Mouse (Mus musculus) heart, embryonic 10.5 days (tissue): ENCODE measurements around the gene Tubd1. TPM values are rescaled to one million over a fixed set of nuclear protein-coding genes. Genes with fewer than 3 reads are reported as not detected.

Experiments used
- DNase-seq: peaks from one replicate; pipeline ENCODE4 v3.0.0-alpha.2; 2017; ENCODE audit warnings: low spot score
- H3K27ac ChIP-seq: fragments of 300-500 bp; sonication (generic); 2 replicates; pipeline ENCODE4 v1.5.1; 2016; ENCODE audit warnings: mild to moderate bottlenecking
- H3K27me3 ChIP-seq: fragments of 300-500 bp; sonication (generic); 2 replicates; pipeline ENCODE4 v1.6.1; 2016; ENCODE audit warnings: mild to moderate bottlenecking; ENCODE audit not compliant: poor library complexity, insufficient read depth, severe bottlenecking
- H3K36me3 ChIP-seq: fragments of 300-500 bp; sonication (generic); 2 replicates; pipeline ENCODE4 v1.6.1; 2016; ENCODE audit warnings: mild to moderate bottlenecking, moderate library complexity
- H3K4me1 ChIP-seq: fragments of 300-500 bp; sonication (generic); 2 replicates; pipeline ENCODE4 v1.6.1; 2016; ENCODE audit warnings: mild to moderate bottlenecking
- H3K4me3 ChIP-seq: fragments of 300-500 bp; sonication (generic); 2 replicates; pipeline ENCODE4 v1.5.1; 2016; ENCODE audit warnings: mild to moderate bottlenecking, moderate library complexity
- H3K9me3 ChIP-seq: fragments of 300-500 bp; sonication (generic); 2 replicates; pipeline ENCODE4 v1.6.1; 2016; ENCODE audit warnings: mild to moderate bottlenecking, moderate library complexity
- WGBS: fragments of 180-500 bp; shearing (Covaris S2); methylation state at CpG from one replicate; pipeline ENCODE4 v1.1.7; 2016; 5-methylcytosine and 5-hydroxymethylcytosine counted together
- polyA plus RNA-seq: library from polyadenylated mRNA; unstranded; fragments of >200 nt; fragmentation: Nextera tagmentation; extraction: Ambion mirVana; gene quantifications from 2 replicates; pipeline ENCODE4 v1.2.1, GENCODE M21; 2016

The Tubd1 gene
- polyA plus RNA-seq, 1 experiment from 2014 or later = 11.8 TPM

DNA sequence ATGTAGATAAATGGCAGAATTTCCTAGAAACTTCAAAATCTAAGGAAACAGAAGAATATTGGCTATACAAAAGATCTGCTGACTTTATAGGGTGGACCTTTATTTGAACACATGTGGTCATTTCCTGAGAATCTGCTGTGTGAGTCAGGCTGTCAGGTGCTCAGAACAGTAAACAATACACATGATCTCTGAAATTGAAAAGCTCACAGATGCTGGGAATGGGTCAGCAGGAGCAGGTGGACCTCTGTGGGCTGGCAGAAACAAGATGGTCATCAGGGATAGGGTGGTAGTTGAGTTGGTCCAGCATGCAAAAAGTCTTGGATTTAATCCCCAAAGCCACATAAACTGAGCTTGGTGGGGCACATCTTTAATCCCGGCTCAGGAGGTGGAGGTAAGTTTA, 53.8 kb downstream of the Tubd1 start:
- WGBS = 83% methylated on average over 1 of the region's 1 CpGs
- H3K27me3 ChIP-seq = no peaks in the 10 kb centered on the region
- H3K4me1 ChIP-seq = 0 out of 2 replicates have a peak, but pooled peaks cover 5% of the 10 kb centered on the region
- H3K4me3 ChIP-seq = no peak overlapping the region
- H3K36me3 ChIP-seq = peaks cover 12% of the 10 kb centered on the region; the same call in 1 of the 2 replicates
- no peaks in the 10 kb centered on the region for H3K9me3 ChIP-seq
- no peak for DNase-seq
- H3K27ac ChIP-seq = no peak overlapping the region

DNA sequence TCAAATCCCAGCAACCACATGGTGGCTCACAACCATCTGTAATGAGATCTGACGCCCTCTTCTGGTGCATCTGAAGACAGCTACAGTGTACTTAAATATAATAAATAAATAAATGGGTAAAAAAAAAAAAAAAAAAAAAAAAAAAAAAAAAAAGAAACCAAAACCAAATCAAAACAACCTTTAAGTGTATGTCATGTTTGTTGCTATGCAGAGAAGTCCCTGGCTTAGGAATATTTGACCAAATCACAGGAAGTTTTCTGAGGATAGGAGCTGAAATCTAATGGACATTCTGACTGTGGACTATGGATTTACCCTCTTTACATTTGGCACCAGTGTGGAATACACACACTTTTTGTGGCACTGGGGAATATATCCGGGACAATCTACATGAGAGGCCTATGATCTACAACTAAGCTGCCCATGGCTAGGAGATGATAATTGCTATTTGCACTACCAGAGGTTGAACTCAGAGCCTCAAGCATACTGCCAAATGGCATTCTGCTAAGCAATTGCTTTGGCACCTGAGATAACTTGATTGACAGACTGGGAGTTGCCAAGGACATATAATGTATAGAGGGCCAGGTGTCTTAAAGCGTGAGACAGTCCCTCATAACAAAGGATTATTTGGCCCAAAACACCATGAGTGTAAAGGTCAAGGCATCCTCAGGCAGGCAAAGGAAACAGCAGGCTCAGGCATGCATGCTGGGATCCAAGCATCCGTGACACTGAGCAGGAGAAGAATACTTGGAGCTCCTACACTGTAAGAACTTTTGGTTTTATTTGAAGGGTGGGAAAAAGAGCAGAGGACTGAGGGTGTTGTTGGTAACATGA, 54.8 kb downstream of the Tubd1 start:
- WGBS = 74% methylated on average over 4 of the region's 4 CpGs
- H3K27ac ChIP-seq = no peak overlapping the region
- H3K36me3 ChIP-seq = peaks cover 7% of the 10 kb centered on the region; the same call in 1 of the 2 replicates
- no peaks in the 10 kb centered on the region for H3K9me3 ChIP-seq
- H3K27me3 ChIP-seq = no peaks in the 10 kb centered on the region
- no peak overlapping the region for H3K4me3 ChIP-seq
- no peaks in the 10 kb centered on the region for H3K4me1 ChIP-seq
- no peak for DNase-seq

DNA sequence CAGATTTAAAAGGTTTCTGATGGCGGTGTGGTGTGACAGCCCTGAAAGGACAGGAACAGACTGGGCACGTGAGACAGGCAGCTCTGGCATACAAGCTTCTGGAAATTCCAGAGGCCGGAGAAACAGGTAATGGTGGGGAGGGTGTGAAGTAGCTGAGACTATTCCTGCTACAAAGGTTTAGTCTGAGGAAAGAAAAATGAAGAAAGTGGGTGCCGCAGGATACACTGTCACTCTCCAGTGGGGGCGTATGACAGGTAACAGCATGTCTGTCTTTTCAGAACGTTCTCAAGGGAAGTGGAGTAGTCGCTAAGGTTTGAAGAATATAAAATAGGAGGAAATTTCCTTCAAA, 55.4 kb downstream of the Tubd1 start:
- no peak overlapping the region for H3K27ac ChIP-seq
- no peak for DNase-seq
- H3K36me3 ChIP-seq = peaks cover 7% of the 10 kb centered on the region; the same call in 1 of the 2 replicates
- H3K9me3 ChIP-seq = no peaks in the 10 kb centered on the region
- H3K4me3 ChIP-seq = no peak overlapping the region
- no peaks in the 10 kb centered on the region for H3K4me1 ChIP-seq
- 87% methylated on average over 7 of the region's 7 CpGs for WGBS
- no peaks in the 10 kb centered on the region for H3K27me3 ChIP-seq

DNA sequence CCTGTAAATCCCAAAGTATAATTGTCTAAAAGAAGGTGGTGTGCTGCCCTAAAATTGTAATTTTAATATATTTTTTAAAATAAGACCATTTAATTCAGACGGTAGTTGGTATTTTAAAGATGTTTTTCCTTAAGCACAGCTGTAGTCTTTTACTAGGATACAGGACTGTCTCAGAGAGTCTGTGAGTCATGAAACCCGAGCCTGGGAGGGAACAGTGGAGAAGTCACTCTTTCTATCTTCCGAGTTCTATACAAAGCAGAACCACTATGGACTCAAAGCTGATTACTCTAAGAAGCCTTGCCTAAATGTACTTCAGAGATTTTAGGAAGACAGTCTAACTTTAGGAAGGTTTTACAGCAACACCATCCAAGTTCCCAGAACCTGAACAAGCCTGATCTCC, 57.3 kb downstream of the Tubd1 start:
- peaks cover 19% of the 10 kb centered on the region for H3K36me3 ChIP-seq
- no peaks in the 10 kb centered on the region for H3K27me3 ChIP-seq
- no peaks in the 10 kb centered on the region for H3K9me3 ChIP-seq
- H3K27ac ChIP-seq = no peak overlapping the region
- no peak overlapping the region for H3K4me3 ChIP-seq
- H3K4me1 ChIP-seq = no peaks in the 10 kb centered on the region
- DNase-seq = no peak
- 54% methylated on average over 3 of the region's 3 CpGs for WGBS

DNA sequence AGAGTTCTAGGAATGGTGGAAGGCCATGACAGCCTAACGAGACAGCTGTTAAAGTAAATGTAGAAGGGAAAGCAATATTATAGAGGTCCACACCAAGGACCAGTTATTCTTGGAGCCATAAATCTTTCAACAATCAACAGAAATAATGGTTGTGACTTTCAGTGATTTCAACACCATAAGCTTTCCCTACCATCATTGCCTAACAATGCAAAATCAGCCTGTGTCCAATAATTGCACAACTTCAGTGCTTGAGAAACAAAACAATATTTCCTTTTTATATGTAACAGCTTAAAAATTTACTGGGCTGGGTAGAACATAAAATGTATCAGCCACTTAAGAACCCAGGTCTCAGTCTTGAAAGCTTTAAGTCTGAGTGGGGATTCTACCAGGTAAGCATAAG, 58.9 kb downstream of the Tubd1 start:
- Histone ChIP-seq H3K27me3 (no peaks in the 10 kb centered on the region), H3K9me3 (no peaks in the 10 kb centered on the region), H3K27ac (no peak overlapping the region), H3K4me3 (no peak overlapping the region), H3K4me1 (no peaks in the 10 kb centered on the region), H3K36me3 (peaks cover 19% of the 10 kb centered on the region)
- 93% methylated on average over 1 of the region's 1 CpGs for WGBS
- no peak for DNase-seq

DNA sequence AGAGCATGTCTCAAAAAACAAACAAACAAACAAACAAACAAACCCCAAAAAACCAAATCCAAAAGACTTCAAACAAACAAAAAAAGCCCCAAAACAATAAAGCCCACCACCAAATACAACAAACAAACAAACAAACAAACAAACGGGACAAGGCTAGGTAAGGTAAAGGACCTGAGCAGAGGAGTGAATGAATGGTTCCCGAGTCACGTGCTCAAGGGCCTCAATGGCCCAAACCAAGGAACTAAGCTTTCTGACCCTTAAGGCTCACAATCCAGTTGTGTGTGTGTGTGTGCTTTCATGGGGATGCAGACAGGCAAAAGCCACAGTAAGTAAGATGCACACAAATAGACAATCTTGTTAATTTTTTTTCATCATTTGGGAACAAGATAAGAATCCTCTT, 59.5 kb downstream of the Tubd1 start:
- DNase-seq = no peak
- 91% methylated on average over 3 of the region's 3 CpGs for WGBS
- H3K4me3 ChIP-seq = no peak overlapping the region
- H3K27ac ChIP-seq = no peak overlapping the region
- peaks cover 19% of the 10 kb centered on the region for H3K36me3 ChIP-seq
- no peaks in the 10 kb centered on the region for H3K4me1 ChIP-seq
- H3K27me3 ChIP-seq = no peaks in the 10 kb centered on the region
- no peaks in the 10 kb centered on the region for H3K9me3 ChIP-seq

DNA sequence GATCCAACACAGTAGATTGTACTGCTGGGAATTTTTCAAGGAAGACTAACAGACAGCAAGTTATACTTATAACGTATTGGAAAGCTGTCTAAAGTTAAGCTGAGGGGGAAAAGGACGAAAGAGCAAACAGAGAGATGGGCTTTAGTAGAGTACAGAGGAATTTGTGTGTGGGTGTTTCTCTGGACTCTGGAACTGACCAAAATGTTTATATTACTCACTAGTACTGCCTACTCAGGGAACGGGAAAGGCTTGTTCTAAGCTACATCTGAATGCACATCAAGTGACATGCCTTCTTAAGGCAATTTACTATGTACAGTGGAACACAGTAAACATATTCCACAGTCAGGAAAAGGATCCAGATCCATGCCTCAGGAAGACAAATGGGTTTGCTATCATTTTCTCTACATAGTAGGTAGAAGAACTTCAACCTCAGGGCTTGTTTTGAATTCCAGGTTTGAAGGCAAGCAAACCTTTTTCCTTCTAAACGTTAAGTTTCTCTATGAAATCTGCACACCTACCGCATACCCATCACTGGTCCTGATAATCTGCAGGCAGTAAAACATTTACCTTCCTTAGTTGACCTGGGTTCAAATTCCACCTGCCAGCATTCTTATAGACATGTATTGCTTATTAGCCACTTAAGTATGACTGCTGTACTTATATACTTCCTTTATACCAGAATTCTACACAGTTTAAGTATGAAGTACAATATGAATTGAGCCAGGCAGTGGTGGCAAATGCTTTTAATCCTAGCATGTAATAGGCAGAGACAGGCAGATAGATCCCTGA, 60.1 kb downstream of the Tubd1 start:
- H3K4me3 ChIP-seq = no peak overlapping the region
- H3K27me3 ChIP-seq = no peaks in the 10 kb centered on the region
- no peaks in the 10 kb centered on the region for H3K4me1 ChIP-seq
- WGBS = 89% methylated on average over 5 of the region's 5 CpGs
- no peaks in the 10 kb centered on the region for H3K9me3 ChIP-seq
- peaks cover 14% of the 10 kb centered on the region for H3K36me3 ChIP-seq
- no peak overlapping the region for H3K27ac ChIP-seq
- no peak for DNase-seq

DNA sequence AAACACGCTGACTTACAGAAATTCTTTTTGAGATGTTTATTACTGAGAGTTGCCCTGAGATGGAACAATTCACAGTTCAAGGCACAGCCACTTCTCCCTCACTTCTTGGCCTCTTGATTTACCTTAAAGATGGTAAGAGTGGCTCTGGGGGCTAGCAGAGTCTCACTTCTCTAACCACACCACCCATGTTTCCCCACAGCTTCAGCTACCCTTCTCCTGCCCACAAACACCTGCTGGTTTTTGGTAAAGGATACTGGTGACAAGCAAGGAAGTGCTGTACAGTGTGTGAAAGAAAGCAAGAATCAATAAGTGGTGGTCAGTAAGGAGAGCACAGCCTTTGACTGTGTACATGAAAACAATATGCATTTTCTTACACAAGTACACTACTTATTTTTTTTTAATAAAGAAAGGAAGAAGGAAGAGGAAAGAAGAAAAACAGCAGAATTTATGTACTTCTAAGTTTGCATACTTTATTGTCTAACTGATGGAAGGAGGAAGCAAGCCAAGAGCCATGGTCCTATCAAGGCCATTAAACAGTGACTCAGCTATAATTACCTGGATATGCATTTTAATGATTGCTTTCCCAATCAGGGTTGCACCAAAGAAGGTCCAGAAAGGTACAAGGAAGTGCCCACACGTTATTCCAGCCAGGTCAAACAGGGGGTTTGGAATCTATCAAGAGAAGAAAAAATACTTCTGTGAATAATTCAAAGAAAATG, 62.0 kb downstream of the Tubd1 start:
- no peaks in the 10 kb centered on the region for H3K4me1 ChIP-seq
- no peak for DNase-seq
- no peak overlapping the region for H3K4me3 ChIP-seq
- H3K9me3 ChIP-seq = no peaks in the 10 kb centered on the region
- peaks cover 13% of the 10 kb centered on the region for H3K36me3 ChIP-seq
- H3K27ac ChIP-seq = no peak overlapping the region
- WGBS = 90% methylated on average over 2 of the region's 2 CpGs
- H3K27me3 ChIP-seq = no peaks in the 10 kb centered on the region

DNA sequence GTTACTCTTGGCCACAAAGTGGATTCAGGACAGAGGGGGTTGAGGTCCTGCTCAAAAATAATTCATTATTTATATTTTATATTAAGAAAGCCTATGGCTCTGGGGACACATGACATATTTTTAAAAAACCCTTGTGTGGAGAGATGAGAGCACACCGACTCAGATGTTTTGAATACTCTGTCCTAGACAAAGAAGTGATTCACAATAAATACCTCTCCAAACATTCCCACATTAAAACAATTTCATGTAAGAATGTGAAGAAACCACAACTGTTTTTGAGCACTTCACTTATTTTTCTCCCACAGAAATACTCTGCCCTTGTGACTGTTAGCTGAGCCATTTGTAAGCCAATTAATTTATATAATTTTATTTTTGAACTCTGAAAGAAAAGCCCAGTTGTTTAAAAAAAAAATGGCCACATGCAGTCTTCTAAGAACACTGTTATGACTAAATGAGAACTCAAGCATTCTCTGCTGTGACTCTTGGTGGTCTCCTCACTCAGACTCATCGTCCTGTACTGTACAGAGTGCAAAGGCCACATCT, 63.1 kb downstream of the Tubd1 start:
- no peak for DNase-seq
- Histone ChIP-seq H3K4me3 (no peak overlapping the region), H3K36me3 (peaks cover 13% of the 10 kb centered on the region), H3K27ac (no peak overlapping the region), H3K4me1 (no peaks in the 10 kb centered on the region), H3K9me3 (no peaks in the 10 kb centered on the region), H3K27me3 (no peaks in the 10 kb centered on the region)
- 96% methylated on average over 2 of the region's 2 CpGs for WGBS

DNA sequence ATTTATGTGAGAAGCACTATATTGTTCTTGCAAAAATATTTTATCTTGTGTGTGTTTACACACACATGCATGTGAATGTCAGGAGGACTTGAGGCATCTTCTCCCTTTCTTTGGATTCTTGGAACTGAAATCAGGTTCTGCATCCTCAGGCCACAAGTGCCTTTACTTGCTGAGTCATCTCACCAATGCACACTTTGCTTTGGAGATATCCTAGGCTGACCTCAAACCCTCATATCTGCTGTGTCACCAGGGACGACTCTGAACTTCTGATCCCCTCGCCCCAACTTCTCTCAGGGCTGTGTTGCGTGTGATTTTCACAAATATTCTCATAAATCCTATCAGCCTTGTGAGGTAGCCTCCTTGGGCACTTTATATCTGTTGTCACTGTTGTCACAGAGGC, 65.4 kb downstream of the Tubd1 start:
- Histone ChIP-seq H3K27me3 (no peaks in the 10 kb centered on the region), H3K27ac (no peak overlapping the region), H3K4me1 (no peaks in the 10 kb centered on the region), H3K36me3 (peaks cover 13% of the 10 kb centered on the region), H3K4me3 (no peak overlapping the region), H3K9me3 (no peaks in the 10 kb centered on the region)
- WGBS = 72% methylated on average over 3 of the region's 3 CpGs
- DNase-seq = no peak

DNA sequence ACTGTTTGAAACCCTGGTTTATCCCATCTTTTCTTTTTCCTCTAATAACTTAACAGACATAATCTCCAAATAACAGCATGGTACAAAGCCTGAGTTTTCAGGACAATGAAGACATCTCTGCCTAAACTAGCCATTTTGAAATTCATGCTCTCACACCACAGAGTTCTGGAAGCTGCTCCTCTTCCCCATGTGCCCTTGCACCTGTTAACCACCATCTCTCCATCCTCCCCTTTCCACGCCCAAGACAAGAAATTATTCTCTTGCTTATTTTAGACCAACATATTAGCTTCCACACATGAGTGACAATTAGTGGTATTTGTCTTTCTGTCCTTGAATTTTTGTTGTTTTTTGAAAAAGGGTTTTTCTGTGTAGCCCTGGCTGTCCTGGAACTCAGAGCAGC, 67.2 kb downstream of the Tubd1 start:
- WGBS = 90% methylated on average over 1 of the region's 1 CpGs
- Histone ChIP-seq H3K27me3 (no peaks in the 10 kb centered on the region), H3K4me3 (no peak overlapping the region), H3K27ac (no peak overlapping the region), H3K36me3 (peaks cover 11% of the 10 kb centered on the region), H3K9me3 (no peaks in the 10 kb centered on the region), H3K4me1 (no peaks in the 10 kb centered on the region)
- DNase-seq = no peak

DNA sequence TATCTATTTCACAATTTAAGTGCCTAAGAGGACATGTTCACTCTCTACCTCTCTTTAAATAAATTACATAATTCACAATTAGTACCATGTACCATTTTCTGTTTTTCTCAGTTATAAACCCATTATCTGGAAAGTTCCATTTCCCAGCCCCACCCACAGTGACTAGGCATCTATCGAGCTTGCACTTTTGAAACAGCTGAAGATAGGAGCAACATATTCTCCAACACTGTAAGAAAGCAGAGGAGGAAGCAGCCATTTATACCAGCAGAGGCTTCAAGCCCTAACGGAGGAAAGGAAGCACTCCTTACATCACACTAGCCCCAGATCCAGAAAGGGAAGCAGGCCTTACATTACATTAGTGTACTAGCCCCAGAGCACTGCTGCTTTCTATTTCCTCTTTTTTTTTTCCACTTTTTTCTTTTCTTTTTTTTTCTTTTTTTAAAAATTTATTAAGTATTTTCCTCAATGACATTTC, 69.3 kb downstream of the Tubd1 start:
- Histone ChIP-seq H3K4me3 (no peak overlapping the region), H3K27ac (no peak overlapping the region), H3K36me3 (peaks cover 8% of the 10 kb centered on the region; the same call in 1 of the 2 replicates), H3K27me3 (no peaks in the 10 kb centered on the region), H3K9me3 (no peaks in the 10 kb centered on the region), H3K4me1 (no peaks in the 10 kb centered on the region)
- no peak for DNase-seq
- WGBS = 52% methylated on average over 2 of the region's 2 CpGs
